Mouse (Mus musculus) heart, adult 2 months (tissue): Measurements from ENCODE around the gene Ttc28.

Experiments
- CTCF ChIP-seq: fragments of 200-600 bp; IDR thresholded peaks from 2 replicates; pipeline ENCODE4 v1.8.1; 2022; ENCODE audit warnings: antibody characterized with exemption, mild to moderate bottlenecking, moderate library complexity
- EP300 ChIP-seq: fragments of 200-500 bp; IDR thresholded peaks from 2 replicates; pipeline ENCODE4 v1.6.1; 2011; ENCODE audit warnings: low read depth, low read length, control low read depth; ENCODE audit not compliant: insufficient read depth
- POLR2A ChIP-seq: fragments of 200-500 bp; IDR thresholded peaks from 2 replicates; pipeline ENCODE4 v1.6.1; 2011; ENCODE audit warnings: mild to moderate bottlenecking, low read depth, low read length, control low read depth; ENCODE audit not compliant: insufficient read depth

- TF ChIP-seq CTCF (no peak), POLR2A (no peak), EP300 (no peak)
These were observed 345.7 kb downstream of the Ttc28 start for GRCm38 (mm10) chr5:111225306-111225705.
